Mouse (Mus musculus) stomach, postnatal 0 days (tissue): ENCODE results near the gene Srek1.

Experiments used
- CTCF ChIP-seq: IDR thresholded peaks from 2 replicates; pipeline ENCODE4 v1.5.1; 2016; ENCODE audit warnings: antibody characterized with exemption, low read depth, mild to moderate bottlenecking, moderate library complexity
- EP300 ChIP-seq: optimal IDR thresholded peaks from 2 replicates; pipeline ENCODE3; 2016; ENCODE audit warnings: antibody characterized with exemption

- TF ChIP-seq EP300 (no peak), CTCF (no peak)
Measured at GRCm38 (mm10) chr13:103745688-103746087, 28.7 kb downstream of the Srek1 start.
